Mouse (Mus musculus): Measurements from ENCODE around the gene Catsper2.
"Not testable (repeated sequence)": the region's sequence is repeated elsewhere in the genome, so short reads cannot be mapped to it uniquely, and the experiment has no call there.

Gene Catsper2

DNA sequence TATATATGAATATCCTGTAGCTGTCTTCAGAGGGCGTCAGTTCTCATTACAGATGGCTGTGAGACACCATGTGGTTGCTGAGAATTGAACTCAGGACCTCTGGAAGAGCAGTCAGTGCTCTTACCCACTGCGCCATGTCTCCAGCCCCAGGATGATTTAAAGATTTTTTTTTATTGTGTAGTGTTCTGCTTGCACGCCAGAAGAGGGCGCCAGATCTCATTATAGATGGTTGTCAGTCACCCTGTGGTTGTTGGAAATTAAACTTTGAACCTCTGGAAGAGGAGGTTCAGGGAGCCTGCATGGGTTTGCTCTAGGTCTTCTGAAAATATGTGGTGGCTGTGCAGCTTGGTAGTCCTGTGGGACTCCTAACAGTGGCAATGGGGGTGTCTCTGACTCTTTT lies 5.4 kb downstream of the Catsper2 start:
- peak; percentile 81 for DNase-seq (ENCODE audit: low read depth, low spot score)
- Histone ChIP-seq H3K36me3 (ENCODE audit: control insufficient read depth, insufficient read depth, low read length, poor library complexity, severe bottlenecking) (no peaks in the 10 kb centered on the region), H3K27me3 (ENCODE audit: control insufficient read depth, insufficient read depth, low read length, poor library complexity, severe bottlenecking) (no peaks in the 10 kb centered on the region)

DNA sequence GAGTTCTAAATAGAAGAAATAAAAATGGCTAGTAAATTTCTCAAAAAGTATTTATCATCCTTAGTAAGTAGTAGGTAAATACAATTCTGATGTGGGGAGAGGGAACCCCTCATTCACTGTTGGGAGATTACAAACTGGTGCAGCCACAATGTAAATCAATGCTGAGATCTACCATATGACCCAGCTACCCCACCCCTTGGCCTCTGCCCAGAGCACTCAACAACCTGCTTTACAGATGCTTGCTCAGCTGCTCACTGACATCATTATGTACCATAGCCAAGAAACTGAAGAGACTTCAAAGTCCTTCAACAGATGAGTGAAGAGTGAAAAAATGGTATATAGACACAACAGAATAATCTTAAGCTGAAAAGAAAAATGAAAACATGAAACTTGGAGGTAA lies 10.3 kb downstream of the Catsper2 start:
- H3K27me3 ChIP-seq (ENCODE audit: control insufficient read depth, insufficient read depth, low read length, poor library complexity, severe bottlenecking) = no peaks in the 10 kb centered on the region
- DNase-seq (ENCODE audit: low read depth, low spot score) = no peak
- H3K36me3 ChIP-seq (ENCODE audit: control insufficient read depth, insufficient read depth, low read length, poor library complexity, severe bottlenecking) = no peaks in the 10 kb centered on the region

DNA sequence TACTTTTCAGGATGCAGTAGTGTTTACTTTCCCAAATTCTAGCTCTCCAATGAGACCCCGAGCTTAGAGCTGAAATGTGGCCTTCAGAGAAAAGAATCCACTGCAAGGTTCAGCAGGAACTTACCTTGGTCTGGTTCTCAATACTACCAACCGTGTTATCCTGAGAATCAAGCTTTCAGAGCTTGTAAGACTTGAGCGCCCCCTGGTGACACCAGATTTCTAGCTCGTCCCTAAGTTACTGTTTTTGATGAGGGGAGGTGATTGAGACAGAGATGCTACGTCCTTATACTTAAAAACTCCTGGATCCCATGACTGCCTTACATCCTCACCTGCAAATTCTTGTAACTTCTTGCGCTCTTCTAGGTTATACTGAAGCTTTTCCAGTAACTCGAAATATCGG lies 17.0 kb downstream of the Catsper2 start:
- no peaks in the 10 kb centered on the region for H3K27me3 ChIP-seq (ENCODE audit: control insufficient read depth, insufficient read depth, low read length, poor library complexity, severe bottlenecking)
- peak; percentile 83 for DNase-seq (ENCODE audit: low read depth, low spot score)
- H3K36me3 ChIP-seq (ENCODE audit: control insufficient read depth, insufficient read depth, low read length, poor library complexity, severe bottlenecking) = no peaks in the 10 kb centered on the region

DNA sequence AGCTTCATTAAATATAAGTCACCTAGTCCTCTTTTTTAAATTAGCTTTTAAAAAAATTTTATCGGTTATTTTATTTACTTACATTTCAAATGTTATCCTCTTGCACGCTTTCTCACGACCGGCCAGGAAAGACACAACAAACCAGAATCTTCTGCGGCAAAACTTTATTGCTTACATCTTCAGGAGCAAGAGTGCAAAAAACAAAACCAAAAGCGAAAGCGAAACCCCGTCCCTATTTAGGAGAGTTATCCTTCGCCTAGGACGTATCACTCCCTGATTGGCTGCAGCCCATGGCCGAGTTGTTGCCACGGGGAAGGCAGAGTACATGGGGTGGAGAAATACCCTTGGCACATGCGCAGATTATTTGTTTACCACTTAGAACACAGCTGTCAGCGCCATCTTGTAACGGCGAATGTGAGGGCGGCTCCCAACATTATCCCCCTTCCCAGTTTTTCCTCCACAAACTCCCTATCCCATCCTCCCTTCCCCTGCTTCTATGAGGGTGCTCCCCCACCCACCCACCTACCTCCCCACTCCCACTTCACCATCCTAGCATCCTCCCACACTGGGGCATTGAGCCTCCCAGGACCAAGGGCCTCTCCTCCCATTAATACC lies 26.5 kb downstream of the Catsper2 start, which contains the start of gene Strc:
Strc (minus strand) TSS at position 208 of the 615 bp plus-strand sequence.
- not testable (repeated sequence) for H3K27me3 ChIP-seq (ENCODE audit: control insufficient read depth, insufficient read depth, low read length, poor library complexity, severe bottlenecking); DNase-seq (ENCODE audit: low read depth, low spot score); H3K36me3 ChIP-seq (ENCODE audit: control insufficient read depth, insufficient read depth, low read length, poor library complexity, severe bottlenecking)

DNA sequence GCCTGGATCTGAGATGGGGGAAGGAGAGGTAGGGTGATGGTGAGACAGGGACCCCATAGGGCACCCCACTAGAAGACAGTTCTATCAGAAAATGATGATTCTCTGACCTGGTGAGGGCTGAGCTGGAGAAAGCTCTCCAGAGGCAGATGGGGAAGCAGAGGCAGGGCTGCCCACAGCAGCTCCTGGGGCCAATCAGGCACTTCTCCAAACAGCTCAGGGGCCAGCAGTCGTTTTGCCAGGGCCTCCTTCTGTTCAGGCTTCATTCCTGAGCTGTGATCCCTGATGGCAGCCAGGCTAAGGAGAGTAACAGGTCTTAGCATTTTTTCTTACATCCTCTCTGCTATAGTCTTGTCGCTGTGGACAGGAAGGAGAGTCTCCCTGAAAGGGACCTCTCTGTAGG lies 38.8 kb downstream of the Catsper2 start:
- Histone ChIP-seq H3K27me3 (ENCODE audit: control insufficient read depth, insufficient read depth, low read length, poor library complexity, severe bottlenecking) (no peaks in the 10 kb centered on the region), H3K36me3 (ENCODE audit: control insufficient read depth, insufficient read depth, low read length, poor library complexity, severe bottlenecking) (no peaks in the 10 kb centered on the region)
- no peak for DNase-seq (ENCODE audit: low read depth, low spot score)

DNA sequence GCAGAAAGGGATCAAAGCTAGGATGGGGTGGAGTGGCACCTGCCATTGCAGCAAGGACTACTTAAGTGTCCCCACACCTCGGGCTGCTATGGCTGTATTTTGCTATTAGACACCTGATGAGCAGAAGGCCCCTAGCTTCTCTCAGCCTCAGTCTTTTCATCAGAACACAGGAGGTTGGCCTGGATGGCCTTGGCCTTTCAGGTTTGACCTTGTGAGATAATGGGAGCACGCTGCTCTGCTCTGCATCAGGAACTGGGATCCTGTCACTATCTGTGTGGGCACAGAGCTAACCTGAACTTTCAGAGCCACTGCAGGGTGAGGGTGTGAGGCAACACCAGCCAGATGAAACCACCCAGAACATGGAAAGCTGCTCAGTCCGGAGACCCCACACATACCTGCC lies 41.3 kb downstream of the Catsper2 start:
- DNase-seq (ENCODE audit: low read depth, low spot score) = no peak
- H3K36me3 ChIP-seq (ENCODE audit: control insufficient read depth, insufficient read depth, low read length, poor library complexity, severe bottlenecking) = no peaks in the 10 kb centered on the region
- H3K27me3 ChIP-seq (ENCODE audit: control insufficient read depth, insufficient read depth, low read length, poor library complexity, severe bottlenecking) = no peaks in the 10 kb centered on the region

DNA sequence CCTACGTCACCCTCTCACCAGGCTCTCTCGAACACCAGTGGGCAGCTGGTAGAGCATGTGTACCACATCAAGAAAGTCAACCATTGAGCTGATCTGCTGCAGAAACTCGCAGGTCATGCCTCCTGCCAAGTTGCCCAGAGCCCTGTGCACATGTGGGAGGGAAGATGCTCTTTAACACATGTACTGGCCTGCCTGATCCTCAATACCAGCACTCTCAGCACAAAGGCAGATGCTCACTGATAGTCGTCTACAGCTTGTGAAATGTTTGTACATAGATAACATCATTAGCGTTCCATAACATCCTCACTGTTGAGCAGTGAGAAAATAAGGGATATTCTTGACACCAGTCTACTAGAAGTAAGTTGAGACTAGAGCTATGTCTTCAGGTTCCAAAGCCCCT lies 42.7 kb downstream of the Catsper2 start:
- no peak for DNase-seq (ENCODE audit: low read depth, low spot score)
- no peaks in the 10 kb centered on the region for H3K36me3 ChIP-seq (ENCODE audit: control insufficient read depth, insufficient read depth, low read length, poor library complexity, severe bottlenecking)
- no peaks in the 10 kb centered on the region for H3K27me3 ChIP-seq (ENCODE audit: control insufficient read depth, insufficient read depth, low read length, poor library complexity, severe bottlenecking)

DNA sequence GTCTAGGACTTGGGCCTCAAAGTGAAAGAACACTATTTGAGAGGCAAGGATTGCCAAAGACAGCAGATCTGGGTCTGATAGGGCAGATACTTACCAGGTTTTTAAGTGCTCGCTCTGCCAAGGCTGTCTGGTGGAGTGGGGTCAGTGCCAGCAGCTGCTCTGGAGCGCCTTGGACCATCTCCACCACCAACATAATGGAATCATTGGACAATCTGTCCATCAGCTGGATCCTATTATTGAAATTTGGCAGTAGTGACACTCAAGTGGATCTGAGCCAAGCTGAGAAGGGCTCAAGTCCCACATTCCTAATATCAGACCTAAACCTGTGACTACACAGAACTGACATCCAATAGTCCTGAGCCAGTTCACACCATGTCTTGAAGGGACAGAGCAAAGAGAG lies 44.8 kb downstream of the Catsper2 start:
- H3K27me3 ChIP-seq (ENCODE audit: control insufficient read depth, insufficient read depth, low read length, poor library complexity, severe bottlenecking) = no peaks in the 10 kb centered on the region
- DNase-seq (ENCODE audit: low read depth, low spot score) = no peak
- no peaks in the 10 kb centered on the region for H3K36me3 ChIP-seq (ENCODE audit: control insufficient read depth, insufficient read depth, low read length, poor library complexity, severe bottlenecking)

DNA sequence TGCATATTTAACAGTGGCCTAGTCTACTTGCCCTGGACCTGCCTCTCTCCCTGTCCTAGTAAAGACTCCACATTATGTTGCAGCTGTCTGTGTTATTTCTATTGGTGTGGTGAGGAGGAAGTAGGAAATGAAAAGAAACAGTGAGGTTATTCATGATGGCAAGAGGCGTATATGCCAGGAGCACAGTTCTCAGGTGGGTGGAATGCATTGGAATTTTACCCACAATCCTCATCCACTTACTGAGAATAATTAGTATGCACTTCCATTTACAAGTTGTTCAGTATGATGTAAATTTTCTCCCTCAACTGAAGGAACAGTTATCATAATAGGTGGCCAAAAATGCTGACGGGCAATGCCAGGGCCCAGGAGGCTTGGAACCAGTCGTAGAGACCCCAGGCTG lies 49.9 kb downstream of the Catsper2 start:
- Histone ChIP-seq H3K27me3 (ENCODE audit: control insufficient read depth, insufficient read depth, low read length, poor library complexity, severe bottlenecking) (no peaks in the 10 kb centered on the region), H3K36me3 (ENCODE audit: control insufficient read depth, insufficient read depth, low read length, poor library complexity, severe bottlenecking) (no peaks in the 10 kb centered on the region)
- no peak for DNase-seq (ENCODE audit: low read depth, low spot score)

DNA sequence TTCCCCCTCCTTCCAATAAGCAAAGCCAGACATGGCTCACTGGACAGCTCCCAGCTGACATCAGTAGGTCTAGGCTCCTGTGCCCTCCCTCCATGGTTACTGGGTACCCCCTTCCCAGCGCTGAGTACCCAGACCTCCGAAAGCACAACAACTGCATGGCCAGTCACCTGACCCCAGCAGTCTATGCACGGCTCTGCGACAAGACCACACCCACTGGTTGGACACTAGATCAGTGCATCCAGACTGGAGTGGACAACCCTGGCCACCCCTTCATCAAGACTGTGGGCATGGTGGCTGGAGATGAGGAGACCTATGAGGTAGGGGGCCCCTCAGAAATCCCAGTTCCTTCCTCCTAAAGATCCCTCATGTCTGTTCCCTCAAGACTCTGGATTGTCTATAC lies 54.1 kb downstream of the Catsper2 start:
- H3K27me3 ChIP-seq (ENCODE audit: control insufficient read depth, insufficient read depth, low read length, poor library complexity, severe bottlenecking) = no peaks in the 10 kb centered on the region
- no peak for DNase-seq (ENCODE audit: low read depth, low spot score)
- no peaks in the 10 kb centered on the region for H3K36me3 ChIP-seq (ENCODE audit: control insufficient read depth, insufficient read depth, low read length, poor library complexity, severe bottlenecking)

DNA sequence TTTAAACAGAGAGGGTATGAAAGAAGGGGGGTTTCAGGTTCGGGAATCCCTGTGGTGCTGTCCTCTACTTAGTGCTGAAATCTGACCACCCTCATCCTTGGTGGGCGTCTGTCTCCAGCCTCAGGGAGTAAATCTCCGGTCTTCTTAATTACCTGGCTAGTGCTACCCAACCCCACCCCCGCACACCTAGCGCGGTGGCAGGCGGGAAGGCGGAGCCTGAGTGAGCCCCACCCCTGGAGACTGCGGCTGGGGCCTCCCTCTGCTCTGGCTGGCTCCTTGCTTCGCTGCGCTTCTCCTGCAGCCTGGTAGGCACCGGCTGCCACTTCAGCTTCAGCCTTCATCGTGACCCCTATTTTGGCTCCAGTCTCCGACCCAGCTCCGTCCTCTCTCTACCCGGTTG lies 55.2 kb downstream of the Catsper2 start:
- peak; percentile 56 for DNase-seq (ENCODE audit: low read depth, low spot score)
- Histone ChIP-seq H3K36me3 (ENCODE audit: control insufficient read depth, insufficient read depth, low read length, poor library complexity, severe bottlenecking) (no peaks in the 10 kb centered on the region), H3K27me3 (ENCODE audit: control insufficient read depth, insufficient read depth, low read length, poor library complexity, severe bottlenecking) (no peaks in the 10 kb centered on the region)

DNA sequence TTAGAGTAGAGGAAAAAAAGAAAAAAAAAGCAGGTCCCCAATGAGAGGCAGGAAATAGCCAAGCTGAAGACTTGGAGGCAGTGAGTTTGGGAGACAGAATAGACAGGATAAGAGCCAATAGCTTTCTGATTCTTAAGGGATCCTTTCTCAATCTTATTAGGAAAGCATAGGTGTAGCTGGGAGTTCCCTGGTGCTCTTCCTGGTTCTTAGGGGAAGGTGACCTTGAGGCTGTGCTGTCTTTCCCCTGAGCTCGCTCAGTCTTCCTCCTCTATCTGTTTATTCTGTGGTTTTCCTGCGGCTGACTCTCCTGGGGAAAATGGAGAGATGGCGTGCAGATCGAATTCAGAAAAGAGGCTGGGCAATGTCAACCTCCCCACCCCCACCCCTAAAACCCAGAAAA lies 55.6 kb downstream of the Catsper2 start:
- Histone ChIP-seq H3K27me3 (ENCODE audit: control insufficient read depth, insufficient read depth, low read length, poor library complexity, severe bottlenecking) (no peaks in the 10 kb centered on the region), H3K36me3 (ENCODE audit: control insufficient read depth, insufficient read depth, low read length, poor library complexity, severe bottlenecking) (no peaks in the 10 kb centered on the region)
- no peak for DNase-seq (ENCODE audit: low read depth, low spot score)

DNA sequence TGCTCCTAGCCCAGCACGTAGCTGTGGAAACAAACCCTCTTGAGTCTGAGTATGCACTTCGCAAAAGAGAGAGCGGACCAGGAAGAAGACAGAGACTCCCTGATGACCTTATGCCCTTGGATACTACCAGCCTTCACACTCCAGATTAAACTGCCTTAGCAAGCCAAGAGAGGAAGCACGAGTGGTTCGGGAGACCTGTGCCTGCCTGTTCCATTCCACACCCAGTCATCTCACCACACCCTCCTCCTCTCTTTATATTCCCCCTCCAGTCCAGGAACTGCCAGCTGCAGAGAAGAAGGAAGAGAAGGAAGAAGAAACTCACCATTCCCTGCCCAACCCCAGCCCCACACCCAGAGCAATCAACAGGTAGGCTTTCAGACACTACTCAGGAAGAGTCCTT lies 56.1 kb downstream of the Catsper2 start, which contains the start of gene Ckmt1:
Ckmt1 (plus strand) TSS at position 221 of the 400 bp plus-strand sequence.
- DNase-seq (ENCODE audit: low read depth, low spot score) = no peak
- Histone ChIP-seq H3K27me3 (ENCODE audit: control insufficient read depth, insufficient read depth, low read length, poor library complexity, severe bottlenecking) (no peaks in the 10 kb centered on the region), H3K36me3 (ENCODE audit: control insufficient read depth, insufficient read depth, low read length, poor library complexity, severe bottlenecking) (no peaks in the 10 kb centered on the region)

DNA sequence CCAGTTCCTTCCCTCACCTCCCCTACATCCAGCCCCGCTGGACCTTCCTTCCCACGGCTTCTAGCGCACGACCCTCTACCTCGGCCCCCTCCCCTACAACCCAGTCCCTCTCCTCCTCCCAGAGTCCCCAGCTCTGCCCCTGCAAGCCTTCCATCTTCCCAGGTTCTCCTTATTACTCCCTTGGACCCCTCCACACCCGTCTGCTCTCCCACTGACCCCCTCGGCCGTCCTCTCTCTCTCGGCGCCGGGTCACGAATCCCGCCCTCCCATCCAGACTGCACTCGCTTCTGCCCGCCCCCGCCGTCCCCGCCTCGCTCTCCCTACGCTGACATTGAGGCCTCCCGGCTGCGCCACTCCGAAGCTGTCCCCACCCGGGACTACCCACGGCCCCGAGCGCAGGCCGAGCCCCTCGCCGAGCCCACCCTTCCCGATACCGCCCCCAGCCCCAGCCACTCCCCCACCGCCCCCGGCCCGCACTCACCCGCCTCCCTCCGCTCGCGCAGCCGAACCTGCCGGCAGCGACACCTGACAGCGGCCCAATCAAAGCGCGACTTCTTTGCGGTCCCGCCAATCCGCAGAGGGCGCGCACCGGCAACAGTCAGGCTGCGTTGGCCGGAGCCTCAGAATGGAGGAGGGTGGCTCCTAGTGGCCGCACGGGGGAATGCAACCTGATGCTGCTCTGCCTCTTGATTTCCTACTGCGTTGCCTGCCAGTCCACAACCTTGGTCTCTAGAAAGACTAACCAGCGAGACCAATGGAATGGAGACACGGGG lies 58.6 kb downstream of the Catsper2 start, which contains the start of gene Ppip5k1:
Ppip5k1 (minus strand) TSS at position 577 of the 773 bp plus-strand sequence.
- Histone ChIP-seq H3K27me3 (ENCODE audit: control insufficient read depth, insufficient read depth, low read length, poor library complexity, severe bottlenecking) (no peaks in the 10 kb centered on the region), H3K36me3 (ENCODE audit: control insufficient read depth, insufficient read depth, low read length, poor library complexity, severe bottlenecking) (no peaks in the 10 kb centered on the region)
- peak; percentile 97 for DNase-seq (ENCODE audit: low read depth, low spot score)

DNA sequence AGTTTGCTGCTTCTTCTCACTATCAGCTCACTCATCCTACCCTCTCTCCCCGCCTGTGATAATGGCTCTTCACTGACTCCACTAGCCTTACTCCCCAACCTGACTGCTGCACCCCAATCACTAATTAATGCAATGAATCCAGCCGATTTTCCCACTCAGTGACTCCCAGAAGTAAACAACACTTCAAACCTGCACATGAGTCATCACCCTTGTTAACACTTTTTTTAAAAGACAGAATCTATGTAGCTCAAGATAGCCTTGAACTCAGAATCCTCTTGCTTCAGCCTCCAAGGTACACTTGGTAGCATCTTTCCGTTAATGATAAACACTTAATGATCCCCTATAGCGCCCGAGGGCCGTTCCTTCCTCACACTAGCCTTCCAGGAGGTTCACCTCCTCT lies 59.2 kb downstream of the Catsper2 start:
- no peaks in the 10 kb centered on the region for H3K27me3 ChIP-seq (ENCODE audit: control insufficient read depth, insufficient read depth, low read length, poor library complexity, severe bottlenecking)

More for the DNA sequence above, 59.2 kb downstream of the Catsper2 start:
- H3K36me3 ChIP-seq (ENCODE audit: control insufficient read depth, insufficient read depth, low read length, poor library complexity, severe bottlenecking) = 0 out of 2 replicates have a peak, but pooled peaks cover 2% of the 10 kb centered on the region
- peak; percentile 5 for DNase-seq (ENCODE audit: low read depth, low spot score)

Data from splenic B cell, adult 2 months (primary cell).